ENCODE assay signal across 14 mouse cellular contexts in the genomic region with DNA sequence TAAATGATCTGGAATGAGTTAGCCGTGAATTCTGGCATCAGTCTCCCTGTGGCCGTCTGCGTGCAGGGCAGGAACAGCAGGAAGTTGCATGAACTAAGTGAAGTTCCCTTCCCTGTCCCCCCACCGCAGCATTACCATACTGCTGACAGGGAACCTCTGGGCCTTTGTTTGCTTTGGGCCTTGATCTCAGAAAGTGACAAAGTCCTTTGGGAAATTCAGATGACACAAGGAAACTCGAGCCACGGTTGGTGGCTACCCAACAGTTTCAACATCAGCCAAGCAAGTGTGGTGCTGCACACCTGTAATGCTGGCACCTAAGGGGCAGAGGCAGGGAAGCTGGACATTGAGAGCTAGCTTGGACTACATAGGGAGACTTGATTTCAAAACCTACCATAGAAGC. TPM values are rescaled to one million over a fixed set of nuclear protein-coding genes. Genes with fewer than 3 reads are reported as not detected.
DNase-seq lines count a peak whose midpoint lies in the region; ATAC-seq and TF ChIP-seq lines count a peak whose summit lies in the region.
"Had no signal": no experiment of that assay in that cellular context is flagged by ENCODE, and none has a peak within 500 bp of the region (broad histone marks: within the 10 kb centered on the region; RNA-seq: fewer than 3 reads in every experiment).

No protein-coding gene starts in this region.

- H3K4me1 ChIP-seq in intestine, embryonic 14.5 days (replicated peaks; ENCODE audit: control insufficient read depth, insufficient read depth, low read length), result no peaks in the 10 kb centered on the region
- no peaks in the 10 kb centered on the region for H3K4me1 ChIP-seq in hindbrain, postnatal 0 days (ENCODE audit: insufficient read depth, low read length)
- H3K4me1 ChIP-seq in forebrain, embryonic 10.5 days, result no peaks in the 10 kb centered on the region
- H3K4me1 ChIP-seq: forebrain, embryonic 12.5 days had no signal

- peak overlapping the region; percentile 43 for H3K4me3 ChIP-seq in gastrocnemius, adult 2 months
- no peak overlapping the region for H3K4me3 ChIP-seq in intestine, embryonic 14.5 days (ENCODE audit: low read depth, low read length)
- peak overlapping the region; percentile 36 for H3K4me3 ChIP-seq in macrophage (ENCODE audit: inconsistent target)
- H3K4me3 ChIP-seq in hindbrain, postnatal 0 days (ENCODE audit: low read length), result no peak overlapping the region
- H3K4me3 ChIP-seq in forebrain, embryonic 10.5 days, result no peak overlapping the region
- H3K4me3 ChIP-seq: forebrain, embryonic 12.5 days; hindbrain, embryonic 10.5 days had no signal

- DNase-seq in gastrocnemius, adult 2 months, result no peak
- DNase-seq in gastrocnemius, adult 8-10 months (ENCODE audit: low spot score in 2 of 2), result no peak
- peak; percentile 62 for DNase-seq in 416B (ENCODE audit: low read depth)
- peak; percentile 58 for DNase-seq in intestine, embryonic 14.5 days (ENCODE audit: low spot score)
- DNase-seq in hindbrain, postnatal 0 days (ENCODE audit: low spot score), result no peak
- DNase-seq in kidney, postnatal 25 days, result no peak
- DNase-seq in forebrain, embryonic 10.5 days (ENCODE audit: extremely low spot score, low spot score), result no peak
- DNase-seq: kidney, postnatal 14 days; left cerebral cortex, postnatal 4 days; right cerebral cortex, postnatal 4 days had no signal

- WGBS in intestine, embryonic 14.5 days, result 33% methylated on average over 6 of the region's 6 CpGs
- 0% methylated on average over 6 of the region's 6 CpGs for WGBS in macrophage (ENCODE audit: missing documents)
- WGBS in hindbrain, postnatal 0 days, result 37% methylated on average over 6 of the region's 6 CpGs
- WGBS in forebrain, embryonic 10.5 days, result 49% methylated on average over 6 of the region's 6 CpGs

- no peak overlapping the region for H3K9ac ChIP-seq in intestine, embryonic 14.5 days (ENCODE audit: low read length)
- no peak overlapping the region for H3K9ac ChIP-seq in hindbrain, postnatal 0 days (replicated peaks; ENCODE audit: low read length)
- H3K9ac ChIP-seq: forebrain, embryonic 12.5 days had no signal

- peak; percentile 63; the same call in 1 of the 2 replicates for ATAC-seq in intestine, embryonic 14.5 days (replicated peaks; ENCODE audit: low FRiP score, low TSS enrichment, low read depth)
- no peak for ATAC-seq in hindbrain, postnatal 0 days
- ATAC-seq: midbrain, embryonic 16.5 days had no signal

- H3K9me3 ChIP-seq in intestine, embryonic 14.5 days (ENCODE audit: control insufficient read depth, low read length), result no peaks in the 10 kb centered on the region
- H3K9me3 ChIP-seq in hindbrain, postnatal 0 days (ENCODE audit: low read length), result no peaks in the 10 kb centered on the region
- no peaks in the 10 kb centered on the region for H3K9me3 ChIP-seq in forebrain, embryonic 10.5 days
- H3K9me3 ChIP-seq: forebrain, embryonic 12.5 days; hindbrain, embryonic 10.5 days had no signal

- no peak for TF ChIP-seq CTCF in gastrocnemius, adult 2 months (IDR thresholded peaks at IDR 0.05)
- no peak for TF ChIP-seq CTCF in hindbrain, postnatal 0 days (IDR thresholded peaks at IDR 0.05; ENCODE audit: low read depth)

- intact Hi-C loops in gastrocnemius, adult 2 months (cut with DNase I), result no loop called here

- peak overlapping the region; percentile 72 for H3K27ac ChIP-seq in gastrocnemius, adult 2 months
- peak overlapping the region; percentile 10; the same call in 1 of the 2 replicates for H3K27ac ChIP-seq in intestine, embryonic 14.5 days (ENCODE audit: low read depth)
- peak overlapping the region; percentile 99 for H3K27ac ChIP-seq in macrophage
- no peak overlapping the region for H3K27ac ChIP-seq in hindbrain, postnatal 0 days
- no peak overlapping the region for H3K27ac ChIP-seq in forebrain, embryonic 10.5 days
- H3K27ac ChIP-seq: forebrain, embryonic 12.5 days; hindbrain, embryonic 10.5 days had no signal

- H3K27me3 ChIP-seq in intestine, embryonic 14.5 days (replicated peaks; ENCODE audit: control insufficient read depth, insufficient read depth, low read length), result no peaks in the 10 kb centered on the region
- no peaks in the 10 kb centered on the region for H3K27me3 ChIP-seq in hindbrain, postnatal 0 days (ENCODE audit: insufficient read depth, low read length)
- H3K27me3 ChIP-seq in forebrain, embryonic 10.5 days (ENCODE audit: poor library complexity, severe bottlenecking), result no peaks in the 10 kb centered on the region
- H3K27me3 ChIP-seq: forebrain, embryonic 12.5 days had no signal

- no peak overlapping the region for H3K4me2 ChIP-seq in intestine, embryonic 14.5 days (ENCODE audit: low read length)
- no peak overlapping the region for H3K4me2 ChIP-seq in hindbrain, postnatal 0 days (ENCODE audit: low read depth, low read length)
- H3K4me2 ChIP-seq: forebrain, embryonic 12.5 days had no signal

- no peaks in the 10 kb centered on the region; the same call in 1 of the 2 replicates for H3K79me2 ChIP-seq in macrophage (ENCODE audit: inconsistent target)

- no peaks in the 10 kb centered on the region for H3K36me3 ChIP-seq in intestine, embryonic 14.5 days (ENCODE audit: control insufficient read depth, insufficient read depth, low read length)
- H3K36me3 ChIP-seq in macrophage (ENCODE audit: inconsistent target), result no peaks in the 10 kb centered on the region
- H3K36me3 ChIP-seq in hindbrain, postnatal 0 days (ENCODE audit: insufficient read depth, low read length), result no peaks in the 10 kb centered on the region
- H3K36me3 ChIP-seq in forebrain, embryonic 10.5 days (replicated peaks), result no peaks in the 10 kb centered on the region
- H3K36me3 ChIP-seq: forebrain, embryonic 12.5 days; hindbrain, embryonic 10.5 days had no signal

RNA-seq across cellular contexts. Expression of a gene that starts 12.6 kb away (rescaled TPM):
- total RNA-seq in gastrocnemius, adult 2 months (2021), result 10 to 100 TPM; 22.3 to 22.4 TPM
- 10 to 100 TPM; 16.2 to 20.6 (median 18.6) TPM for total RNA-seq in gastrocnemius, adult 8-10 months (2022)
- polyA plus RNA-seq in intestine, embryonic 14.5 days (2014; fragmentation: Nextera tagmentation; extraction: Ambion mirVana), result 101 and 104 TPM in 2 replicates
- 10 to 100 TPM; 14.2 to 69.2 (median 35.5) TPM for total RNA-seq in macrophage (2018; cell fraction: chromatin; rRNA removed)
- 100 to 1,000 TPM; 111 to 204 (median 139) TPM for total RNA-seq in macrophage (2018; cell fraction: cytosol; rRNA removed)
- total RNA-seq in macrophage (2018; cell fraction: nucleus; rRNA removed), result 100 to 1,000 TPM in 3 of 26 experiments, 10 to 100 TPM in 23; 34.8 to 107 (median 61.2) TPM
- polyA plus RNA-seq in macrophage (2018), result 129 to 232 TPM (median 188 TPM) in 3 replicates
- total RNA-seq in hindbrain, postnatal 0 days (2014; rRNA removed), result 109 and 132 TPM in 2 replicates
- 99.9 and 107 TPM in 2 replicates for polyA plus RNA-seq in hindbrain, postnatal 0 days (2015; fragmentation: Nextera tagmentation; extraction: Ambion mirVana)
- 54.4 and 55.7 TPM in 2 replicates for polyA plus RNA-seq in forebrain, embryonic 10.5 days (2016; fragmentation: Nextera tagmentation; extraction: Ambion mirVana)

RNA-seq across cellular contexts. Expression of a gene that starts 19.3 kb away (rescaled TPM):
- 1 to 10 TPM in 1 of 2 experiments, under 1 TPM in 1; 0.67 to 1.3 TPM for total RNA-seq in gastrocnemius, adult 2 months (2021)
- total RNA-seq in gastrocnemius, adult 8-10 months (2022), result under 1 TPM in 1 of 4 experiments, not detected in 3; 0.88 TPM
- polyA plus RNA-seq in intestine, embryonic 14.5 days (2014; fragmentation: Nextera tagmentation; extraction: Ambion mirVana), result 3.6 and 3.9 TPM in 2 replicates
- total RNA-seq in macrophage (2018; cell fraction: chromatin; rRNA removed), result 10 to 100 TPM in 18 of 26 experiments, 1 to 10 TPM in 8; 5.4 to 34.4 (median 12.1) TPM
- total RNA-seq in macrophage (2018; cell fraction: cytosol; rRNA removed), result 1 to 10 TPM in 25 of 26 experiments, under 1 TPM in 1; 0.89 to 4.3 (median 2.2) TPM
- 10 to 100 TPM in 9 of 26 experiments, 1 to 10 TPM in 17; 2.0 to 29.7 (median 7.8) TPM for total RNA-seq in macrophage (2018; cell fraction: nucleus; rRNA removed)
- polyA plus RNA-seq in macrophage (2018), result 1.9 to 3.3 TPM (median 2.6 TPM) in 3 replicates
- 0.43 and 3.4 TPM in 2 replicates for total RNA-seq in hindbrain, postnatal 0 days (2014; rRNA removed)
- polyA plus RNA-seq in hindbrain, postnatal 0 days (2015; fragmentation: Nextera tagmentation; extraction: Ambion mirVana), result 0.92 and 0.99 TPM in 2 replicates
- 0.77 and 0.98 TPM in 2 replicates for polyA plus RNA-seq in forebrain, embryonic 10.5 days (2016; fragmentation: Nextera tagmentation; extraction: Ambion mirVana)

RNA-seq across cellular contexts. Expression of a gene that starts 30.0 kb away (rescaled TPM):
- 10 to 100 TPM; 74.6 to 93.1 TPM for total RNA-seq in gastrocnemius, adult 2 months (2021)
- 100 to 1,000 TPM in 1 of 4 experiments, 10 to 100 TPM in 3; 91.2 to 105 (median 95.6) TPM for total RNA-seq in gastrocnemius, adult 8-10 months (2022)
- polyA plus RNA-seq in intestine, embryonic 14.5 days (2014; fragmentation: Nextera tagmentation; extraction: Ambion mirVana), result 105 and 106 TPM in 2 replicates
- total RNA-seq in macrophage (2018; cell fraction: chromatin; rRNA removed), result 100 to 1,000 TPM in 8 of 26 experiments, 10 to 100 TPM in 18; 14.8 to 230 (median 79.5) TPM
- 100 to 1,000 TPM in 12 of 26 experiments, 10 to 100 TPM in 14; 32.4 to 175 (median 76.1) TPM for total RNA-seq in macrophage (2018; cell fraction: cytosol; rRNA removed)
- 100 to 1,000 TPM in 8 of 26 experiments, 10 to 100 TPM in 18; 23.9 to 225 (median 71.2) TPM for total RNA-seq in macrophage (2018; cell fraction: nucleus; rRNA removed)
- 40.6 to 227 TPM (median 90.3 TPM) in 3 replicates for polyA plus RNA-seq in macrophage (2018)
- 163 and 240 TPM in 2 replicates for total RNA-seq in hindbrain, postnatal 0 days (2014; rRNA removed)
- 239 and 242 TPM in 2 replicates for polyA plus RNA-seq in hindbrain, postnatal 0 days (2015; fragmentation: Nextera tagmentation; extraction: Ambion mirVana)
- polyA plus RNA-seq in forebrain, embryonic 10.5 days (2016; fragmentation: Nextera tagmentation; extraction: Ambion mirVana), result 28.9 and 35.0 TPM in 2 replicates

RNA-seq across cellular contexts. Expression of a gene that starts 34.5 kb away (rescaled TPM):
- under 1 TPM; 0.42 to 0.48 TPM for total RNA-seq in gastrocnemius, adult 2 months (2021)
- total RNA-seq in gastrocnemius, adult 8-10 months (2022), result under 1 TPM; 0.17 to 0.48 (median 0.40) TPM
- 0.36 and 0.47 TPM in 2 replicates for polyA plus RNA-seq in intestine, embryonic 14.5 days (2014; fragmentation: Nextera tagmentation; extraction: Ambion mirVana)
- total RNA-seq in macrophage (2018; cell fraction: chromatin; rRNA removed), result 1 to 10 TPM in 12 of 26 experiments, under 1 TPM in 7, not detected in 7; 0.45 to 3.9 (median 1.1) TPM
- under 1 TPM in 15 of 26 experiments, not detected in 11; 0.05 to 0.39 (median 0.15) TPM for total RNA-seq in macrophage (2018; cell fraction: cytosol; rRNA removed)
- 1 to 10 TPM in 11 of 26 experiments, under 1 TPM in 14, not detected in 1; 0.23 to 6.2 (median 0.81) TPM for total RNA-seq in macrophage (2018; cell fraction: nucleus; rRNA removed)
- polyA plus RNA-seq in macrophage (2018), result 0.19 to 0.25 TPM in 2 of 3 replicates, not detected in the other
- 0.16 and 2.1 TPM in 2 replicates for total RNA-seq in hindbrain, postnatal 0 days (2014; rRNA removed)
- polyA plus RNA-seq in hindbrain, postnatal 0 days (2015; fragmentation: Nextera tagmentation; extraction: Ambion mirVana), result 0.26 and 0.29 TPM in 2 replicates
- polyA plus RNA-seq in forebrain, embryonic 10.5 days (2016; fragmentation: Nextera tagmentation; extraction: Ambion mirVana), result 0.32 and 0.61 TPM in 2 replicates

RNA-seq across cellular contexts. Expression of a gene that starts 39.2 kb away (rescaled TPM):
- total RNA-seq in gastrocnemius, adult 2 months (2021), result 1 to 10 TPM; 2.3 to 2.4 TPM
- total RNA-seq in gastrocnemius, adult 8-10 months (2022), result 1 to 10 TPM; 1.3 to 5.9 (median 3.1) TPM
- 35.1 and 35.9 TPM in 2 replicates for polyA plus RNA-seq in intestine, embryonic 14.5 days (2014; fragmentation: Nextera tagmentation; extraction: Ambion mirVana)
- total RNA-seq in macrophage (2018; cell fraction: chromatin; rRNA removed), result 100 to 1,000 TPM in 24 of 26 experiments, 10 to 100 TPM in 2; 41.0 to 569 (median 277) TPM
- total RNA-seq in macrophage (2018; cell fraction: cytosol; rRNA removed), result 100 to 1,000 TPM; 120 to 264 (median 176) TPM
- 100 to 1,000 TPM; 109 to 332 (median 183) TPM for total RNA-seq in macrophage (2018; cell fraction: nucleus; rRNA removed)
- polyA plus RNA-seq in macrophage (2018), result 69.4 to 223 TPM (median 209 TPM) in 3 replicates
- 113 and 150 TPM in 2 replicates for total RNA-seq in hindbrain, postnatal 0 days (2014; rRNA removed)
- 88.1 and 93.7 TPM in 2 replicates for polyA plus RNA-seq in hindbrain, postnatal 0 days (2015; fragmentation: Nextera tagmentation; extraction: Ambion mirVana)
- 33.6 and 40.3 TPM in 2 replicates for polyA plus RNA-seq in forebrain, embryonic 10.5 days (2016; fragmentation: Nextera tagmentation; extraction: Ambion mirVana)

Comparison
In these comparisons a context has a peak if more than half of its experiments do, and no peak if none do; other contexts are left out.
1. DNase-seq: peak in 416B (single experiment) and intestine, embryonic 14.5 days (single experiment); none in gastrocnemius, adult 2 months (single experiment), gastrocnemius, adult 8-10 months (0 of 2), hindbrain, postnatal 0 days (single experiment), kidney, postnatal 25 days (0 of 2) and forebrain, embryonic 10.5 days (single experiment).
2. H3K27ac ChIP-seq: peak in gastrocnemius, adult 2 months (single experiment), intestine, embryonic 14.5 days (single experiment) and macrophage (single experiment); none in hindbrain, postnatal 0 days (single experiment) and forebrain, embryonic 10.5 days (single experiment).
3. H3K4me3 ChIP-seq: peak in gastrocnemius, adult 2 months (single experiment) and macrophage (single experiment); none in intestine, embryonic 14.5 days (single experiment), hindbrain, postnatal 0 days (single experiment) and forebrain, embryonic 10.5 days (single experiment).